Mouse (Mus musculus): ENCODE results near the gene Casp7. TPM values are rescaled to one million over a fixed set of nuclear protein-coding genes. Genes with fewer than 3 reads are reported as not detected.

Casp7 gene
- polyA plus RNA-seq, 1 experiment from 2014 or later: 25.5 TPM

DNA sequence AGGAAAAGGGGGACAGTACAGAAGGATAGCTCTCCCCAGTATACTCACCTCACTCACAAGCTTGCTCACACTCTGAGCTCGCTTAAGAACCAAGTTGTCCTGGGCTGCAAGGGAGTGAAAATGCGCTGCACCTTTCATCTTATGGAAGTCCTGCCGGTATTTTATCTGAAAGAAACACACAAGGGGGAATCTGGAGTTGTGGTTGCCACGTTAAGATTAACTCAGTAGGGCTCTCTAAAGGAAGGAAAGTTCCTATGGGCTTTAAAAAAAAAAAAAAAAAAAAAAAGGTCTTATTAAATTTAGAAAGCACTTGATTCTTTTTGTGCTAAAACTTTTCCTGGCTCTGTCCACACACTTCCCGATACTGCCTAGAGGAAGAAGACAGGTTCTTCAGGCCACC is 18.9 kb upstream of the Casp7 start:
- Histone ChIP-seq H3K9ac (ENCODE audit: low read depth, low read length) (no peak overlapping the region), H3K27me3 (replicated peaks; ENCODE audit: control insufficient read depth, insufficient read depth, low read length) (no peaks in the 10 kb centered on the region), H3K4me1 (ENCODE audit: control insufficient read depth, insufficient read depth, low read depth, low read length) (no peaks in the 10 kb centered on the region), H3K4me3 (ENCODE audit: low read length) (no peak overlapping the region), H3K4me2 (ENCODE audit: low read length) (no peak overlapping the region), H3K36me3 (ENCODE audit: control insufficient read depth, insufficient read depth, low read length) (no peaks in the 10 kb centered on the region), H3K27ac (ENCODE audit: low read depth, low read length) (no peak overlapping the region), H3K9me3 (ENCODE audit: control insufficient read depth, low read length) (no peaks in the 10 kb centered on the region)
- 83% methylated on average over 5 of the region's 5 CpGs for WGBS
- no peak for ATAC-seq

DNA sequence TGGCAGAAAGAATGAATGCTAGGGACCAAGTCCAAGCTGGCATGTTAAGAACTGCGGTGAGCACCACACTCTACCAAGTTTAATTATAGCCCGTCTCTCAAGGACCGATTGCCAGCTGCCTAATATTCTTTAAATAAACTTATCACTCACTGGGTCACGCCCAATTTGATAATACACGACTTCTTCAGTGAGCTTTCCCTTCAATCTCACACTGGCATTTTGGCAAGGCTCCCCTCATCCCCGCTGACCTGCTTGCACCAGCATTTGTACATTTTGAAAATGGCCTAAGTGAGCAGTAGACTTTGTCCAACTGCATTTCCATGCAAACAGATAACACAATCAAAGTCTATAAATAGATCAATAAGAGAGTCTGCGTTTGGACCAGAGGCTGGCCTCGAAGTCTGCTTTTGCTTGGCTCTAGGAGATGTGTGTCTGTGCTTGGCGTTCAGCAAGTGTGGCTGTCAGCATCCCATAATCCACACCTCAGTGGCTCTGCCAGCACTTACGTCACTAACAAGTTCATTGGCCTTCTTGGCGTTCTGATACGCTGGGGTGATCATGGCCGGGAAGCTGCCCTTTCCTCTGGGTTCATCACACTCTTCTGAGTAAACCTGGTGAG is 18.3 kb upstream of the Casp7 start:
- Histone ChIP-seq H3K36me3 (ENCODE audit: control insufficient read depth, insufficient read depth, low read length) (no peaks in the 10 kb centered on the region), H3K27me3 (replicated peaks; ENCODE audit: control insufficient read depth, insufficient read depth, low read length) (no peaks in the 10 kb centered on the region), H3K9ac (ENCODE audit: low read depth, low read length) (no peak overlapping the region), H3K9me3 (ENCODE audit: control insufficient read depth, low read length) (no peaks in the 10 kb centered on the region), H3K4me3 (ENCODE audit: low read length) (no peak overlapping the region), H3K4me1 (ENCODE audit: control insufficient read depth, insufficient read depth, low read depth, low read length) (no peaks in the 10 kb centered on the region), H3K27ac (ENCODE audit: low read depth, low read length) (no peak overlapping the region), H3K4me2 (ENCODE audit: low read length) (no peak overlapping the region)
- ATAC-seq: no peak
- 79% methylated on average over 13 of the region's 13 CpGs for WGBS

DNA sequence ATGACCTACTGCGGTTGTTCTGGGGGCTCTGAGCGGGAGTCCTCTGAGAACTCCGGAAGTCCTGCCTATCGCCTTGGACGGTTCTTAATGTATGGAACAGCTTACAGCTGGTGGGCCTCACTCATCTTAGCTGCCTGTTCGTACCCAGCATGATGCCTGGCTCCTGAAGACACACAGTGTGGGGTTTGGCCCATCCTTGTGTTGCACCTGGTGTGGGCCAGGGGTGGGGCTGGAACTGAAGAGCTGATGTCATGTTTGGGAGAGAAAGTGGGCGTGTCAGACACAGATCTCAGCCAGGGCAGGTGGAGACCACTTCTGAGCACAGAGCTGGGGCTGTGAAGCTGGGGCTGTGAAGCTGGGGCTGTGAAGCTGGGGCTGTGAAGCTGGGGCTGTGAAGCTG is 16.6 kb upstream of the Casp7 start:
- 85% methylated on average over 7 of the region's 7 CpGs for WGBS

DNA sequence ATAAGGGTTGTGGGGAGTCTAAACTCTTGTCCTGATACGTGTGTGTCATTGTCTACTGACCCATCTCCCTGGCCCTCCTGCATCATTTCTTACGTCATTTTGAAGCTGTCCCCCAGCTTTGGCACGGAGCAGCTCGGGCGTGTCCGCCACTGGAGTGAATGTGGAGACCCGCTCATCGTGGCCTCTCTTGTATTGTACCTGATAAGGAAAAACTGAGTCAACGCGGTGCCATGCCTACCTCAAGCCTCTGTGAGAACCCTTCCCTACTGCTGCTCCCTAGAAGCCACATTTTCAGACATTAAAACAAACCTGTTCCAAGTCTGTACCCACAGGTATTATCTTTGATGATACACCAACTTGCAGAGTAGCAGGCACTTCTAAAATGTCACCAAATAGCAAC is 15.5 kb upstream of the Casp7 start:
- 96% methylated on average over 10 of the region's 10 CpGs for WGBS

More for the DNA sequence above, 16.6 kb upstream of the Casp7 start:
- H3K4me1 ChIP-seq (ENCODE audit: control insufficient read depth, insufficient read depth, low read depth, low read length): no peaks in the 10 kb centered on the region
- no peak overlapping the region for H3K27ac ChIP-seq (ENCODE audit: low read depth, low read length)
- no peak overlapping the region for H3K4me2 ChIP-seq (ENCODE audit: low read length)
- H3K9ac ChIP-seq (ENCODE audit: low read depth, low read length): no peak overlapping the region
- H3K27me3 ChIP-seq (replicated peaks; ENCODE audit: control insufficient read depth, insufficient read depth, low read length): no peaks in the 10 kb centered on the region
- no peak for ATAC-seq
- H3K4me3 ChIP-seq (ENCODE audit: low read length): no peak overlapping the region
- no peaks in the 10 kb centered on the region for H3K36me3 ChIP-seq (ENCODE audit: control insufficient read depth, insufficient read depth, low read length)
- H3K9me3 ChIP-seq (ENCODE audit: control insufficient read depth, low read length): no peaks in the 10 kb centered on the region

DNA sequence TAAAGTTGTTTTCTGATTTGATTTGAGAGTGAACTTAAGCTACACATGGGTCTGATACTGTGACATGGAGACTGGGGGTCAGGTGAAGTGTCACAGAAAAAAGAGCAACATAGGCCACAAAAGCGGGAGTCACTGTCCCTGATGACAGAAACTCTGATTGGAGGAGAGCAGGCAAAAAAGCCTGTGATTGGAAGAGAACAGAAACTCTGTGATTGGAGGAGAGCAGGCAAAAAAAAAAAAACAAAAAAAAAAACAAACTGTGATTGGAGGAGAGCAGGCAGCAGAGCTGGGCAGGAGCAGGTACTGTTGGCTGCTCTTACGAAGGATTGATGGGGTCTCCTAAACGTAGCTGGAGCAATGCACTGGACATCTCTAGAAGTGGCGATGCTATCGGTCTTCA is 11.4 kb upstream of the Casp7 start:
- no peaks in the 10 kb centered on the region for H3K27me3 ChIP-seq (replicated peaks; ENCODE audit: control insufficient read depth, insufficient read depth, low read length)

More for the DNA sequence above, 15.5 kb upstream of the Casp7 start:
- Histone ChIP-seq H3K4me1 (ENCODE audit: control insufficient read depth, insufficient read depth, low read depth, low read length) (no peaks in the 10 kb centered on the region), H3K36me3 (ENCODE audit: control insufficient read depth, insufficient read depth, low read length) (no peaks in the 10 kb centered on the region), H3K9ac (ENCODE audit: low read depth, low read length) (no peak overlapping the region), H3K4me3 (ENCODE audit: low read length) (no peak overlapping the region), H3K27ac (ENCODE audit: low read depth, low read length) (no peak overlapping the region), H3K4me2 (ENCODE audit: low read length) (no peak overlapping the region), H3K9me3 (ENCODE audit: control insufficient read depth, low read length) (no peaks in the 10 kb centered on the region), H3K27me3 (replicated peaks; ENCODE audit: control insufficient read depth, insufficient read depth, low read length) (no peaks in the 10 kb centered on the region)
- no peak for ATAC-seq

DNA sequence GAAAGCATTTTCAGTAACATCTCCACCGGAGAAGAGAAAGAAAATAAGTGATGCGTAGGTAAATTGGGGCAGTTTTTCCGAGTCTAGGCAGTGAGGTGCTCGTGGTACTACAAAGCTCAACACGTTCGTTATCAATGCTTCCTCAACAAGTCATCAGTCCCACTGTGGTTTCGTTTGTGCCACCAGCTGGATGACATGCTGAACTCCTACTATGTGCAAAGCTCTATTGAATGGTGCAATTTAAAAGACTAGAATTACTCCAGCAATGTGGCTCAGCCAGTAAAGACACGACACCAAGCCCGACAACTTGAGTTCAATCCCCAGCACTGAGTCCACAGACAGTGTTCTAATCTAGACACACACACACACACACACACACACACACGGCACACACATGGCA is 10.8 kb upstream of the Casp7 start:
- no peaks in the 10 kb centered on the region; the same call in 1 of the 2 replicates for H3K27me3 ChIP-seq (replicated peaks; ENCODE audit: control insufficient read depth, insufficient read depth, low read length)
- no peak overlapping the region for H3K4me2 ChIP-seq (ENCODE audit: low read length)
- 90% methylated on average over 10 of the region's 10 CpGs for WGBS
- no peaks in the 10 kb centered on the region for H3K4me1 ChIP-seq (ENCODE audit: control insufficient read depth, insufficient read depth, low read depth, low read length)
- H3K4me3 ChIP-seq (ENCODE audit: low read length): no peak overlapping the region
- no peaks in the 10 kb centered on the region for H3K9me3 ChIP-seq (ENCODE audit: control insufficient read depth, low read length)
- H3K9ac ChIP-seq (ENCODE audit: low read depth, low read length): no peak overlapping the region
- no peak overlapping the region for H3K27ac ChIP-seq (ENCODE audit: low read depth, low read length)
- no peaks in the 10 kb centered on the region for H3K36me3 ChIP-seq (ENCODE audit: control insufficient read depth, insufficient read depth, low read length)
- no peak for ATAC-seq

More for the DNA sequence above, 11.4 kb upstream of the Casp7 start:
- Histone ChIP-seq H3K4me1 (ENCODE audit: control insufficient read depth, insufficient read depth, low read depth, low read length) (no peaks in the 10 kb centered on the region), H3K9ac (ENCODE audit: low read depth, low read length) (no peak overlapping the region), H3K27ac (ENCODE audit: low read depth, low read length) (no peak overlapping the region), H3K9me3 (ENCODE audit: control insufficient read depth, low read length) (no peaks in the 10 kb centered on the region), H3K4me3 (ENCODE audit: low read length) (no peak overlapping the region), H3K4me2 (ENCODE audit: low read length) (no peak overlapping the region), H3K36me3 (ENCODE audit: control insufficient read depth, insufficient read depth, low read length) (no peaks in the 10 kb centered on the region)
- WGBS: 90% methylated on average over 5 of the region's 5 CpGs
- ATAC-seq: no peak

DNA sequence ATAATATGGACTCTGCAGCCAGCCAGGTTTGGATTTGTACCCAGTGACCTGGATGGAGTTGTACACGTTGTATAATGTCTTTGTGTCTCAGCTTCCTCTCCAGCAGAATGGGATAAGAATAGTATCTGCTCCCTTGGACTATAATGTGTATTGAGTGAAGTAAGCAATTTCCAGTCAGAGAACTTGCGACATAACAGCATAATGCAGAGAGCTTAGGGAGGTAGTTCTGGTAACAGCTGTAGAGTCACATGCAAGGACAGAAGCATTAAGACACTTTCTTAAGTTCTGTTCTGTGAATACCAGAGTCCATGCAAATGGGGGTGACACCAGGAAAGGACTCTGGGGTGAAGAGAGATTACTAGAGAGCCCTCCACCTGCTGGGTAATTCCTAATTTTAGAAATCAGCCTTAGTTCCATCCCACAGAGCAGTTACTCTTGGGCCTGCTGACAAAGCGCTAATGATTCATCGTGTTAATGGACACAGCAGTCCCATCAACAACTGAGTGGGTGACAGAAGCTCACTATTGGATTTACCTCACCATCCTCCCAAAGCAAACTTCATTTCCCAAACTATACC is 9.1 kb upstream of the Casp7 start:
- Histone ChIP-seq H3K4me2 (ENCODE audit: low read length) (no peak overlapping the region), H3K27me3 (replicated peaks; ENCODE audit: control insufficient read depth, insufficient read depth, low read length) (no peaks in the 10 kb centered on the region; the same call in 1 of the 2 replicates), H3K9me3 (ENCODE audit: control insufficient read depth, low read length) (no peaks in the 10 kb centered on the region), H3K4me1 (ENCODE audit: control insufficient read depth, insufficient read depth, low read depth, low read length) (no peaks in the 10 kb centered on the region), H3K4me3 (ENCODE audit: low read length) (no peak overlapping the region), H3K36me3 (ENCODE audit: control insufficient read depth, insufficient read depth, low read length) (no peaks in the 10 kb centered on the region), H3K9ac (ENCODE audit: low read depth, low read length) (no peak overlapping the region), H3K27ac (ENCODE audit: low read depth, low read length) (no peak overlapping the region)
- no peak for ATAC-seq
- 89% methylated on average over 4 of the region's 4 CpGs for WGBS

DNA sequence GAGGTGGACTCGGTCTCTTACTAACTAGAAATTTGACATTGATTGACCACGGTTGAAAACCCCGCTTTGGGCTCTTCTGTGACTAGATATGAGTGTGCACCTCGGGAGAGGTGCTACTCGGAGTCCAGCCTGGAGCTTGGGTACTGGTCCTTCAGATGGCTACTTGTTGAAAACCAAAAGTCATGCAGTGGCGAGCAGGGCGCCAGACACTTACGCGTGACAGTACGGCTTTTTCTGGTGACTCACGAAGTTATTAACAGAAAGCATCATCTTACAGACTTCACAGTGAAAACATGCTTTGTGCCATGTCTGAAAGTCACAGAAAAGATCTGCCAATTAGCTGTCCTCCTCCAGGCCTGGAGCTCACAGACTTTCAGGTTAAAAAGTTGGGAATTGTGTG is 7.8 kb upstream of the Casp7 start:
- no peaks in the 10 kb centered on the region for H3K9me3 ChIP-seq (ENCODE audit: control insufficient read depth, low read length)
- no peak overlapping the region for H3K27ac ChIP-seq (ENCODE audit: low read depth, low read length)
- H3K9ac ChIP-seq (ENCODE audit: low read depth, low read length): no peak overlapping the region
- H3K4me1 ChIP-seq (ENCODE audit: control insufficient read depth, insufficient read depth, low read depth, low read length): no peaks in the 10 kb centered on the region
- no peak overlapping the region for H3K4me2 ChIP-seq (ENCODE audit: low read length)
- WGBS: 96% methylated on average over 11 of the region's 11 CpGs
- H3K4me3 ChIP-seq (ENCODE audit: low read length): no peak overlapping the region
- no peak for ATAC-seq
- no peaks in the 10 kb centered on the region for H3K36me3 ChIP-seq (ENCODE audit: control insufficient read depth, insufficient read depth, low read length)
- H3K27me3 ChIP-seq (replicated peaks; ENCODE audit: control insufficient read depth, insufficient read depth, low read length): no peaks in the 10 kb centered on the region; the same call in 1 of the 2 replicates

DNA sequence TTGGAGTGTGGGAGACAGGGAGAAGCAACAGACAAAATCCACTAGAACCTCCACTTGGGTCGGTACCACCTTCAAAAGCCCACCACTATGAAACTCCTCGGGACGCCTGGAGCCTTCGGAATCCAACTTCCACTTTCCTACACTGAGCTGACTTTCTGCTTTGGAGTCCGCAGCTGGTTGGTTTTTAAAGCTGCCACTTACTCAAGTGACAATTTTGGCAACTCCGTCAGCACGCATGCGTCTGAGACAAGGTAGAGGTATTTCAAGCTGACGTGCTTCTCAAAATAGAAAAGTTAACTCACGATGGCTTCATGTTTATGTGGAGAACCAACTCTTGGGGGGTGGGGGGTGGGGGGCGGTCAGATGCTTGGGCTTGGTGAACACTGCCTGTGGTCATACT is 7.0 kb upstream of the Casp7 start, which contains the start of gene Nrap:
Gene Nrap, minus strand, starts transcription at position 159 of the 400 bp plus-strand sequence.
- 86% methylated on average over 11 of the region's 11 CpGs for WGBS
- ATAC-seq: no peak

More for the DNA sequence above, 7.0 kb upstream of the Casp7 start, which contains the start of gene Nrap:
- peaks cover under 1% of the 10 kb centered on the region for H3K27me3 ChIP-seq (replicated peaks; ENCODE audit: control insufficient read depth, insufficient read depth, low read length)
- H3K27ac ChIP-seq (ENCODE audit: low read depth, low read length): no peak within 1 kb of the TSS
- no peaks in the 10 kb centered on the region for H3K36me3 ChIP-seq (ENCODE audit: control insufficient read depth, insufficient read depth, low read length)
- no peaks in the 10 kb centered on the region for H3K9me3 ChIP-seq (ENCODE audit: control insufficient read depth, low read length)
- H3K4me2 ChIP-seq (ENCODE audit: low read length): no peak within 1 kb of the TSS
- no peaks in the 10 kb centered on the region for H3K4me1 ChIP-seq (ENCODE audit: control insufficient read depth, insufficient read depth, low read depth, low read length)
- no peak within 1 kb of the TSS for H3K9ac ChIP-seq (ENCODE audit: low read depth, low read length)
- H3K4me3 ChIP-seq (ENCODE audit: low read length): no peak within 1 kb of the TSS

Data from hindbrain, embryonic 16.5 days (tissue).